Mouse (Mus musculus) right cerebral cortex, adult 2 months (tissue): ENCODE data around the gene Golph3l.
"Not testable (repeated sequence)": the region's sequence is repeated elsewhere in the genome, so short reads cannot be mapped to it uniquely, and the experiment has no call there.

Source experiments
- DNase-seq, 2 experiments: peaks; one replicate each; pipeline ENCODE4 v3.0.0; 2021 to 2022; ENCODE audit warnings: low spot score in 2 of 2

Gene Golph3l

GRCm38 (mm10) chr3:95588604-95589086 is at the start of gene Golph3l:
Gene Golph3l, plus strand, starts transcription at chr3:95588934.
- peak; percentile 98 for DNase-seq

- DNase-seq, result no peak
These were observed 49.8 kb upstream of the Golph3l start for GRCm38 (mm10) chr3:95538936-95539335.

- no peak for DNase-seq
These were observed 48.9 kb upstream of the Golph3l start for GRCm38 (mm10) chr3:95539837-95540236.

GRCm38 (mm10) chr3:95541186-95541585 is 47.5 kb upstream of the Golph3l start:
- DNase-seq, result not testable (repeated sequence)

- DNase-seq, result no peak
These were observed 46.6 kb upstream of the Golph3l start for GRCm38 (mm10) chr3:95542171-95542570.

GRCm38 (mm10) chr3:95542981-95543380 is 45.8 kb upstream of the Golph3l start:
- no peak for DNase-seq

- DNase-seq, result no peak
These were observed 38.6 kb upstream of the Golph3l start for GRCm38 (mm10) chr3:95550176-95550575.

GRCm38 (mm10) chr3:95553986-95554385 is 34.7 kb upstream of the Golph3l start:
- no peak for DNase-seq

GRCm38 (mm10) chr3:95559437-95559836 is 29.3 kb upstream of the Golph3l start, which contains the start of gene Hormad1:
Gene Hormad1, plus strand, starts transcription at chr3:95559677.
- no peak for DNase-seq

GRCm38 (mm10) chr3:95560738-95561137 is 28.0 kb upstream of the Golph3l start:
- no peak for DNase-seq

GRCm38 (mm10) chr3:95561826-95562225 is 26.9 kb upstream of the Golph3l start:
- DNase-seq, result no peak

GRCm38 (mm10) chr3:95569585-95569984 is 19.1 kb upstream of the Golph3l start:
- DNase-seq, result no peak

- DNase-seq, result no peak
These were observed 755 bp upstream of the Golph3l start for GRCm38 (mm10) chr3:95587754-95588603.

GRCm38 (mm10) chr3:95598734-95599133 is 10.0 kb downstream of the Golph3l start:
- no peak for DNase-seq

GRCm38 (mm10) chr3:95601287-95601686 is 12.6 kb downstream of the Golph3l start:
- DNase-seq, result no peak

GRCm38 (mm10) chr3:95606096-95606495 is 17.4 kb downstream of the Golph3l start:
- no peak for DNase-seq

- no peak for DNase-seq
These were observed 20.5 kb downstream of the Golph3l start for GRCm38 (mm10) chr3:95609195-95609594.

- no peak for DNase-seq
These were observed 25.3 kb downstream of the Golph3l start for GRCm38 (mm10) chr3:95613996-95614395.

GRCm38 (mm10) chr3:95618511-95618910 is 29.8 kb downstream of the Golph3l start:
- no peak for DNase-seq

GRCm38 (mm10) chr3:95621241-95621640 is 32.5 kb downstream of the Golph3l start:
- DNase-seq, result no peak

GRCm38 (mm10) chr3:95622421-95622820 is 33.7 kb downstream of the Golph3l start:
- DNase-seq, result not testable (repeated sequence)

- DNase-seq, result no peak
These were observed 34.8 kb downstream of the Golph3l start for GRCm38 (mm10) chr3:95623551-95623950.

- DNase-seq, result not testable (repeated sequence)
These were observed 35.3 kb downstream of the Golph3l start for GRCm38 (mm10) chr3:95623991-95624515.
